Mouse (Mus musculus) hindbrain, embryonic 15.5 days (tissue): ENCODE measurements around the gene Tnni3. TPM values are rescaled to one million over a fixed set of nuclear protein-coding genes. Genes with fewer than 3 reads are reported as not detected.
A peak's percentile ranks its signal among the peaks of the same experiment; 100 is the strongest.

Source experiments
- ATAC-seq: fragments of 200-750 bp; cut with Nextera tagmentation; 2 replicates; pipeline ENCODE4 v1.8.0; 2017; ENCODE audit warnings: low read depth, moderate number of reproducible peaks, moderate TSS enrichment; ENCODE audit not compliant: low FRiP score
- H3K27ac ChIP-seq: fragments of 300-500 bp; sonication (generic); replicated peaks from 2 replicates; pipeline ENCODE4 v1.5.1; 2015; ENCODE audit warnings: mild to moderate bottlenecking, inconsistent platforms
- H3K27me3 ChIP-seq: fragments of 300-500 bp; sonication (generic); 2 replicates; pipeline ENCODE4 v1.6.1; 2015; ENCODE audit warnings: control low read depth, inconsistent platforms
- H3K36me3 ChIP-seq: fragments of 300-500 bp; sonication (generic); 2 replicates; pipeline ENCODE4 v1.6.1; 2015; ENCODE audit warnings: control low read depth, inconsistent platforms
- H3K4me1 ChIP-seq: fragments of 300-500 bp; sonication (generic); replicated peaks from 2 replicates; pipeline ENCODE4 v1.6.1; 2015; ENCODE audit warnings: control low read depth, inconsistent platforms
- H3K4me2 ChIP-seq: fragments of 300-500 bp; sonication (generic); 2 replicates; pipeline ENCODE4 v1.6.1; 2015; ENCODE audit warnings: moderate library complexity, mild to moderate bottlenecking, inconsistent platforms
- H3K4me3 ChIP-seq: fragments of 300-500 bp; sonication (generic); 2 replicates; pipeline ENCODE4 v1.5.1; 2015; ENCODE audit warnings: mild to moderate bottlenecking, inconsistent platforms
- H3K9ac ChIP-seq: fragments of 300-500 bp; sonication (generic); 2 replicates; pipeline ENCODE4 v1.6.1; 2015; ENCODE audit warnings: inconsistent platforms
- H3K9me3 ChIP-seq: fragments of 300-500 bp; sonication (generic); 2 replicates; pipeline ENCODE4 v1.6.1; 2016; ENCODE audit warnings: control low read depth, inconsistent platforms
- WGBS: fragments of 180-500 bp; shearing (Covaris S2); methylation state at CpG from one replicate; pipeline ENCODE4 v1.1.7; 2015; 5-methylcytosine and 5-hydroxymethylcytosine counted together
- polyA plus RNA-seq: library from polyadenylated mRNA; unstranded; fragments of >200 nt; fragmentation: Nextera tagmentation; extraction: Ambion mirVana; gene quantifications from 2 replicates; pipeline ENCODE4 v1.2.1, GENCODE M21; 2015

The Tnni3 gene
- polyA plus RNA-seq, 1 experiment from 2014 or later = 2.1 TPM

GRCm38 (mm10) chr7:4516332-4517050, 7.5 kb downstream of the Tnni3 start, which contains the start of gene Tnnt1:
Tnnt1 (minus strand) TSS chr7:4516382.
- no peak within 1 kb of the TSS for H3K4me3 ChIP-seq
- no peak within 1 kb of the TSS for H3K9ac ChIP-seq
- H3K27ac ChIP-seq = no peak within 1 kb of the TSS
- no peaks in the 10 kb centered on the region for H3K9me3 ChIP-seq
- ATAC-seq = no peak
- 14% methylated on average over 3 of the region's 4 CpGs for WGBS
- no peak within 1 kb of the TSS for H3K4me2 ChIP-seq
- no peaks in the 10 kb centered on the region for H3K36me3 ChIP-seq
- H3K4me1 ChIP-seq = peaks cover 7% of the 10 kb centered on the region
- H3K27me3 ChIP-seq = peaks cover 7% of the 10 kb centered on the region

GRCm38 (mm10) chr7:4515853-4516252, 8.2 kb downstream of the Tnni3 start:
- no peak overlapping the region for H3K4me3 ChIP-seq
- no peak overlapping the region for H3K27ac ChIP-seq
- H3K9me3 ChIP-seq = no peaks in the 10 kb centered on the region
- H3K4me2 ChIP-seq = no peak overlapping the region
- H3K4me1 ChIP-seq = peaks cover 3% of the 10 kb centered on the region
- H3K9ac ChIP-seq = no peak overlapping the region
- no peaks in the 10 kb centered on the region for H3K36me3 ChIP-seq
- 68% methylated on average over 6 of the region's 6 CpGs for WGBS
- peaks cover 7% of the 10 kb centered on the region for H3K27me3 ChIP-seq
- ATAC-seq = no peak

GRCm38 (mm10) chr7:4513829-4514712, 10.0 kb downstream of the Tnni3 start:
- Histone ChIP-seq H3K4me1 (no peaks in the 10 kb centered on the region), H3K9ac (no peak overlapping the region), H3K27ac (no peak overlapping the region), H3K4me2 (no peak overlapping the region), H3K4me3 (no peak overlapping the region), H3K27me3 (no peaks in the 10 kb centered on the region), H3K9me3 (no peaks in the 10 kb centered on the region), H3K36me3 (no peaks in the 10 kb centered on the region)
- 58% methylated on average over 6 of the region's 6 CpGs for WGBS
- no peak; the same call in 1 of the 2 replicates for ATAC-seq

- no peak overlapping the region for H3K4me2 ChIP-seq
- no peak overlapping the region for H3K9ac ChIP-seq
- H3K9me3 ChIP-seq = no peaks in the 10 kb centered on the region
- no peak overlapping the region for H3K27ac ChIP-seq
- no peak overlapping the region for H3K4me3 ChIP-seq
- H3K27me3 ChIP-seq = 0 out of 2 replicates have a peak, but pooled peaks cover 5% of the 10 kb centered on the region
- no peaks in the 10 kb centered on the region for H3K36me3 ChIP-seq
- 31% methylated on average over 13 of the region's 13 CpGs for WGBS
- ATAC-seq = no peak
- H3K4me1 ChIP-seq = no peaks in the 10 kb centered on the region
Observed at GRCm38 (mm10) chr7:4513236-4513635, 10.8 kb downstream of the Tnni3 start.

- 78% methylated on average over 8 of the region's 8 CpGs for WGBS
- H3K36me3 ChIP-seq = no peaks in the 10 kb centered on the region
- no peak overlapping the region for H3K9ac ChIP-seq
- H3K27me3 ChIP-seq = 0 out of 2 replicates have a peak, but pooled peaks cover 5% of the 10 kb centered on the region
- H3K4me1 ChIP-seq = no peaks in the 10 kb centered on the region
- H3K4me3 ChIP-seq = no peak overlapping the region
- H3K9me3 ChIP-seq = no peaks in the 10 kb centered on the region
- no peak for ATAC-seq
- no peak overlapping the region for H3K27ac ChIP-seq
- no peak overlapping the region for H3K4me2 ChIP-seq
Observed at GRCm38 (mm10) chr7:4511489-4512224, 12.4 kb downstream of the Tnni3 start.

GRCm38 (mm10) chr7:4509863-4510608, 14.0 kb downstream of the Tnni3 start:
- no peak overlapping the region for H3K9ac ChIP-seq
- peak overlapping the region; percentile 20 for H3K4me2 ChIP-seq
- H3K9me3 ChIP-seq = no peaks in the 10 kb centered on the region
- H3K4me1 ChIP-seq = no peaks in the 10 kb centered on the region
- H3K36me3 ChIP-seq = no peaks in the 10 kb centered on the region
- no peak overlapping the region for H3K4me3 ChIP-seq
- no peak overlapping the region for H3K27ac ChIP-seq
- H3K27me3 ChIP-seq = 0 out of 2 replicates have a peak, but pooled peaks cover 5% of the 10 kb centered on the region
- peak; percentile 44 for ATAC-seq
- WGBS = 13% methylated on average over 24 of the region's 24 CpGs

- H3K9me3 ChIP-seq = no peaks in the 10 kb centered on the region
- no peak overlapping the region for H3K27ac ChIP-seq
- no peak overlapping the region for H3K4me2 ChIP-seq
- no peak for ATAC-seq
- 91% methylated on average over 8 of the region's 8 CpGs for WGBS
- H3K27me3 ChIP-seq = 0 out of 2 replicates have a peak, but pooled peaks cover 5% of the 10 kb centered on the region
- H3K36me3 ChIP-seq = no peaks in the 10 kb centered on the region
- no peak overlapping the region for H3K4me3 ChIP-seq
- H3K9ac ChIP-seq = no peak overlapping the region
- no peaks in the 10 kb centered on the region for H3K4me1 ChIP-seq
Observed at GRCm38 (mm10) chr7:4508739-4509116, 15.3 kb downstream of the Tnni3 start.

GRCm38 (mm10) chr7:4508062-4508738, 15.8 kb downstream of the Tnni3 start:
- Histone ChIP-seq H3K27ac (no peak overlapping the region), H3K27me3 (0 out of 2 replicates have a peak, but pooled peaks cover 5% of the 10 kb centered on the region), H3K4me3 (no peak overlapping the region), H3K36me3 (no peaks in the 10 kb centered on the region), H3K9ac (no peak overlapping the region), H3K9me3 (no peaks in the 10 kb centered on the region), H3K4me1 (no peaks in the 10 kb centered on the region), H3K4me2 (no peak overlapping the region)
- 68% methylated on average over 32 of the region's 32 CpGs for WGBS
- ATAC-seq = no peak

- 0 out of 2 replicates have a peak, but pooled peaks cover 5% of the 10 kb centered on the region for H3K27me3 ChIP-seq
- no peak overlapping the region for H3K4me2 ChIP-seq
- H3K27ac ChIP-seq = no peak overlapping the region
- peaks cover 6% of the 10 kb centered on the region for H3K4me1 ChIP-seq
- H3K9me3 ChIP-seq = no peaks in the 10 kb centered on the region
- H3K36me3 ChIP-seq = no peaks in the 10 kb centered on the region
- no peak overlapping the region for H3K9ac ChIP-seq
- 72% methylated on average over 3 of the region's 4 CpGs for WGBS
- H3K4me3 ChIP-seq = no peak overlapping the region
- no peak for ATAC-seq
Observed at GRCm38 (mm10) chr7:4507220-4507619, 16.8 kb downstream of the Tnni3 start.

- whole genome bisulfite sequencing = 61% methylated on average over 11 of the region's 11 CpGs
- no peak for ATAC-seq
Observed at GRCm38 (mm10) chr7:4504646-4505435, 19.2 kb downstream of the Tnni3 start.

More at GRCm38 (mm10) chr7:4504646-4505435, 19.2 kb downstream of the Tnni3 start:
- Histone ChIP-seq H3K4me1 (peaks cover 19% of the 10 kb centered on the region), H3K36me3 (no peaks in the 10 kb centered on the region), H3K4me3 (no peak overlapping the region), H3K4me2 (no peak overlapping the region), H3K27me3 (0 out of 2 replicates have a peak, but pooled peaks cover 5% of the 10 kb centered on the region), H3K9ac (no peak overlapping the region), H3K9me3 (no peaks in the 10 kb centered on the region), H3K27ac (no peak overlapping the region)
